Comparison of ENCODE assay signal across 20 mouse cellular contexts in the genomic region with DNA sequence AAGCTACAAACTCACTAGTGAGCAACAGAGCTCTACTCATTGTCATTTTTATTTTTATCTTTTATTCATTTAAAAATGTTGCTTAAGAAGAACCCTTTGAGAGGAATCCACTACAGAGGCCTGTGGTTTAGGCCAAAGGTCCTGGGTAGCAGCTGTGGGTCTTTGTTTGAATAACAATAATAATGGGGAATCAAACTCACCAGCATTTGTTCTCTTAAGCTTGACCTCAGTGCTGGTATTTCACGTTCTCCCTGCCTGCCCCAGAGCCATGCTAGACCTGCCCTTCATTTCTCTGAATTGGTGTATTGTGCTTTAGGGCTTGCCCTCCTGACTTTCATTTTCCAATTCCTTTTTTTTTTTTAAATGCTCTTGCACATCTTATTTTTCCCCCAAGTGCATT.
A peak's percentile ranks its signal among the peaks of the same experiment; 100 is the strongest.
DNase-seq lines count a peak whose midpoint lies in the region; ATAC-seq and TF ChIP-seq lines count a peak whose summit lies in the region.
"Had no signal": no experiment of that assay in that cellular context is flagged by ENCODE, and none has a peak within 500 bp of the region (broad histone marks: within the 10 kb centered on the region; RNA-seq: fewer than 3 reads in every experiment).

No protein-coding gene starts in this region.

- H3K4me2 ChIP-seq in hindbrain, embryonic 11.5 days (replicated peaks; ENCODE audit: low read depth, low read length), result no peak overlapping the region
- H3K4me2 ChIP-seq in hindbrain, postnatal 0 days (ENCODE audit: low read depth, low read length), result no peak overlapping the region
- no peak overlapping the region for H3K4me2 ChIP-seq in intestine, postnatal 0 days (replicated peaks; ENCODE audit: low read depth)
- H3K4me2 ChIP-seq in forebrain, embryonic 12.5 days, result no peak overlapping the region
- H3K4me2 ChIP-seq: embryonic facial prominence, embryonic 13.5 days; forebrain, embryonic 13.5 days; heart, embryonic 12.5 days; hindbrain, embryonic 13.5 days; intestine, embryonic 15.5 days had no signal

- H3K4me3 ChIP-seq in hindbrain, embryonic 11.5 days (ENCODE audit: low read depth, low read length), result no peak overlapping the region
- no peak overlapping the region for H3K4me3 ChIP-seq in hindbrain, postnatal 0 days (ENCODE audit: low read length)
- no peak overlapping the region for H3K4me3 ChIP-seq in intestine, postnatal 0 days (ENCODE audit: low read depth, low read length)
- H3K4me3 ChIP-seq in forebrain, embryonic 12.5 days (replicated peaks), result no peak overlapping the region
- H3K4me3 ChIP-seq: embryonic facial prominence, embryonic 13.5 days; forebrain, embryonic 13.5 days; heart, adult 2 months; heart, embryonic 12.5 days; hindbrain, embryonic 13.5 days; intestine, embryonic 15.5 days had no signal

- no peaks in the 10 kb centered on the region for H3K36me3 ChIP-seq in hindbrain, embryonic 11.5 days (ENCODE audit: control insufficient read depth, insufficient read depth, low read length)
- H3K36me3 ChIP-seq in hindbrain, postnatal 0 days (ENCODE audit: insufficient read depth, low read length), result no peaks in the 10 kb centered on the region
- H3K36me3 ChIP-seq in intestine, postnatal 0 days (ENCODE audit: control insufficient read depth, insufficient read depth), result no peaks in the 10 kb centered on the region
- no peaks in the 10 kb centered on the region for H3K36me3 ChIP-seq in forebrain, embryonic 12.5 days (replicated peaks)
- H3K36me3 ChIP-seq: embryonic facial prominence, embryonic 13.5 days; heart, embryonic 12.5 days; hindbrain, embryonic 13.5 days; intestine, embryonic 15.5 days had no signal

- H3K9ac ChIP-seq in hindbrain, embryonic 11.5 days (ENCODE audit: low read depth, low read length), result no peak overlapping the region
- H3K9ac ChIP-seq in hindbrain, postnatal 0 days (replicated peaks; ENCODE audit: low read length), result no peak overlapping the region
- H3K9ac ChIP-seq in intestine, postnatal 0 days (ENCODE audit: low read depth, low read length), result no peak overlapping the region
- H3K9ac ChIP-seq in forebrain, embryonic 12.5 days, result no peak overlapping the region
- H3K9ac ChIP-seq: embryonic facial prominence, embryonic 13.5 days; forebrain, embryonic 13.5 days; forebrain, postnatal 0 days; heart, embryonic 12.5 days; hindbrain, embryonic 13.5 days; intestine, embryonic 15.5 days had no signal

- no peak for TF ChIP-seq CTCF in hindbrain, postnatal 0 days (IDR thresholded peaks at IDR 0.05; ENCODE audit: low read depth)
- TF ChIP-seq CTCF in intestine, postnatal 0 days (IDR thresholded peaks at IDR 0.05; ENCODE audit: low read depth), result no peak

- DNase-seq in hindbrain, embryonic 11.5 days (ENCODE audit: low spot score), result peak; percentile 5
- no peak for DNase-seq in hindbrain, postnatal 0 days (ENCODE audit: low spot score)
- peak; percentile 44 for DNase-seq in retina, embryonic 14.5 days (ENCODE audit: low spot score)
- DNase-seq in retina, postnatal 1 day, result no peak
- peak; percentile 18 for DNase-seq in embryo, embryonic 10 days (ENCODE audit: low spot score)
- peak; percentile 6 for DNase-seq in mesoderm, embryonic 11.5 days (ENCODE audit: low read depth, low spot score)
- DNase-seq: adrenal gland, postnatal 10 days; cerebellum, adult 18-20 months; cerebellum, adult 9-11 months; cerebellum, postnatal 36 days; forebrain, postnatal 0 days; gastrocnemius, postnatal 14 days; heart, adult 2 months had no signal

- WGBS in hindbrain, embryonic 11.5 days, result 0% methylated on average over 1 of the region's 1 CpGs
- WGBS in hindbrain, postnatal 0 days, result 13% methylated on average over 1 of the region's 1 CpGs
- WGBS in intestine, postnatal 0 days, result 28% methylated on average over 1 of the region's 1 CpGs
- WGBS in forebrain, embryonic 12.5 days, result 8% methylated on average over 1 of the region's 1 CpGs

- no peak for ATAC-seq in hindbrain, embryonic 11.5 days (ENCODE audit: low FRiP score)
- ATAC-seq in hindbrain, postnatal 0 days, result no peak
- ATAC-seq in intestine, postnatal 0 days, result no peak
- ATAC-seq in forebrain, embryonic 12.5 days (ENCODE audit: low FRiP score), result no peak
- ATAC-seq: forebrain, embryonic 13.5 days; forebrain, postnatal 0 days; intestine, embryonic 15.5 days had no signal

- no peaks in the 10 kb centered on the region for H3K4me1 ChIP-seq in hindbrain, embryonic 11.5 days (replicated peaks; ENCODE audit: control insufficient read depth, insufficient read depth, low read length)
- H3K4me1 ChIP-seq in hindbrain, postnatal 0 days (ENCODE audit: insufficient read depth, low read length), result no peaks in the 10 kb centered on the region
- H3K4me1 ChIP-seq in intestine, postnatal 0 days (replicated peaks; ENCODE audit: control insufficient read depth, insufficient read depth, low read length), result no peaks in the 10 kb centered on the region
- peaks cover 3% of the 10 kb centered on the region; the same call in 1 of the 2 replicates for H3K4me1 ChIP-seq in forebrain, embryonic 12.5 days
- H3K4me1 ChIP-seq: embryonic facial prominence, embryonic 13.5 days; forebrain, embryonic 13.5 days; heart, embryonic 12.5 days; hindbrain, embryonic 13.5 days; intestine, embryonic 15.5 days had no signal

- H3K27ac ChIP-seq in hindbrain, embryonic 11.5 days (ENCODE audit: low read depth, low read length), result no peak overlapping the region
- H3K27ac ChIP-seq in hindbrain, postnatal 0 days, result no peak overlapping the region
- H3K27ac ChIP-seq in intestine, postnatal 0 days (ENCODE audit: low read depth, low read length), result no peak overlapping the region
- no peak overlapping the region for H3K27ac ChIP-seq in forebrain, embryonic 12.5 days
- H3K27ac ChIP-seq: embryonic facial prominence, embryonic 13.5 days; forebrain, embryonic 13.5 days; heart, adult 2 months; hindbrain, embryonic 13.5 days; intestine, embryonic 15.5 days had no signal

- H3K9me3 ChIP-seq in hindbrain, embryonic 11.5 days (ENCODE audit: control insufficient read depth, low read length), result no peaks in the 10 kb centered on the region
- no peaks in the 10 kb centered on the region for H3K9me3 ChIP-seq in hindbrain, postnatal 0 days (ENCODE audit: low read length)
- H3K9me3 ChIP-seq in intestine, postnatal 0 days (ENCODE audit: control insufficient read depth), result no peaks in the 10 kb centered on the region
- H3K9me3 ChIP-seq in forebrain, embryonic 12.5 days, result no peaks in the 10 kb centered on the region
- H3K9me3 ChIP-seq: embryonic facial prominence, embryonic 13.5 days; forebrain, embryonic 13.5 days; heart, embryonic 12.5 days; hindbrain, embryonic 13.5 days; intestine, embryonic 15.5 days had no signal

- no peaks in the 10 kb centered on the region for H3K27me3 ChIP-seq in hindbrain, embryonic 11.5 days (ENCODE audit: control insufficient read depth, insufficient read depth, low read length)
- H3K27me3 ChIP-seq in hindbrain, postnatal 0 days (ENCODE audit: insufficient read depth, low read length), result no peaks in the 10 kb centered on the region
- H3K27me3 ChIP-seq in intestine, postnatal 0 days (replicated peaks; ENCODE audit: control insufficient read depth, insufficient read depth, low read length), result no peaks in the 10 kb centered on the region
- H3K27me3 ChIP-seq in forebrain, embryonic 12.5 days, result no peaks in the 10 kb centered on the region
- H3K27me3 ChIP-seq: embryonic facial prominence, embryonic 13.5 days; forebrain, embryonic 13.5 days; heart, embryonic 12.5 days; hindbrain, embryonic 13.5 days; intestine, embryonic 15.5 days had no signal

Comparison
In these comparisons a context has a peak if more than half of its experiments do, and no peak if none do; other contexts are left out.
1. DNase-seq: peak in hindbrain, embryonic 11.5 days (single experiment), retina, embryonic 14.5 days (single experiment), embryo, embryonic 10 days (single experiment) and mesoderm, embryonic 11.5 days (single experiment); none in hindbrain, postnatal 0 days (single experiment) and retina, postnatal 1 day (single experiment).